Mouse (Mus musculus): ENCODE measurements around the gene 6030498E09Rik. TPM values are rescaled to one million over a fixed set of nuclear protein-coding genes. Genes with fewer than 3 reads are reported as not detected.

6030498E09Rik gene
- not detected in 2 replicates for polyA plus RNA-seq (2012; ENCODE audit: insufficient read depth, insufficient read length, low replicate concordance, missing spikeins)

DNA sequence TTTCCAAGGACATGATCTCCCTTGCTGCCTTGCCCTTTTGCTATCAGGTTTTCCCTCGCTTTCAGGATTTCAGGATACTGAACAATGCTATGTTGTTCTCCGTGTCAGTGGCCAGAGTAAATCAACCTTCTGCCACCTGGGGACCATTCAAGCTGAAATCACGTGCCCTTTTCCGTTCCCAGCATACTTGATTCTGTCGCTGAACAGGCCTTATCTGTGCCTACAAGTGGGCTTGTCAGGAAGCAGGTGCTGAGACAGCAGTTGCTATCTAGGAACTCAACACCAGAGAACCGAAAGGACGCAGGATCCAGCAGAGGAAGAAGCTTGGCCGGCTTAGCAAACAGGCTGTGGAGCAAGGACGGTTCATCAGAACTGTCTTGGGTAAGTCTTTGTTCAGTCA lies at the start of gene 6030498E09Rik:
Gene 6030498E09Rik, plus strand, starts transcription at position 194 of the 400 bp plus-strand sequence.
- TF ChIP-seq POLR2A (IDR thresholded peaks at IDR 0.05; ENCODE audit: insufficient read depth, low read depth, low read length) (no peak), CTCF (IDR thresholded peaks at IDR 0.05; ENCODE audit: insufficient read depth, low read depth, low read length) (no peak)
- WGBS, result 81% methylated on average over 9 of the region's 9 CpGs
- no peak within 1 kb of the TSS for H3K27ac ChIP-seq (ENCODE audit: insufficient read depth, low read depth, low read length)

DNA sequence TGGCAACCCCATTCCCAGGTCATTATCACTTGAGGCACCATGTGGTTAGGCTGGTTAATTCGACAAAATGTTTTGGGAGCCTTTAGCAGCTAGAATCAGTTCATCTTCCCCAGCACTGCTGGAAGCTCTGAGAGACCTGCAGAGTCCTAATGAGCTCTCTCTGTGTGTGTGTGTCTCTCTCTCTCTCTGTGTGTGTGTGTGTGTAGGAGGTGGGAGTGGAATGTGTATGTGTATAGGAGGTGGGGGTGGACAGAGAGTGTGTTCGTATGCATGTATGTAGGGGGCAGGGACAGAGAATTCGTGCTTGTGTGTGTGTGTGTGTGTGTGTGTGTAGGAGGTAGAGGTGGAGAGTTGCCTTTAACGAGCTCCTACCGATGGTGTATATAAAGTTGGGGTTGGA lies 42.4 kb upstream of the 6030498E09Rik start:
- Histone ChIP-seq H3K4me1 (ENCODE audit: control insufficient read depth, insufficient read depth, low read length) (peaks cover 6% of the 10 kb centered on the region; the same call in 1 of the 2 replicates), H3K27ac (ENCODE audit: insufficient read depth, low read depth, low read length) (no peak overlapping the region), H3K4me3 (ENCODE audit: insufficient read depth, low read depth, low read length) (no peak overlapping the region)
- TF ChIP-seq CTCF (IDR thresholded peaks at IDR 0.05; ENCODE audit: insufficient read depth, low read depth, low read length) (no peak), POLR2A (IDR thresholded peaks at IDR 0.05; ENCODE audit: insufficient read depth, low read depth, low read length) (no peak)
- 36% methylated on average over 5 of the region's 5 CpGs for WGBS

More for the DNA sequence above, at the start of gene 6030498E09Rik:
- no peak within 1 kb of the TSS for H3K4me3 ChIP-seq (ENCODE audit: insufficient read depth, low read depth, low read length)
- no peaks in the 10 kb centered on the region for H3K4me1 ChIP-seq (ENCODE audit: control insufficient read depth, insufficient read depth, low read length)

DNA sequence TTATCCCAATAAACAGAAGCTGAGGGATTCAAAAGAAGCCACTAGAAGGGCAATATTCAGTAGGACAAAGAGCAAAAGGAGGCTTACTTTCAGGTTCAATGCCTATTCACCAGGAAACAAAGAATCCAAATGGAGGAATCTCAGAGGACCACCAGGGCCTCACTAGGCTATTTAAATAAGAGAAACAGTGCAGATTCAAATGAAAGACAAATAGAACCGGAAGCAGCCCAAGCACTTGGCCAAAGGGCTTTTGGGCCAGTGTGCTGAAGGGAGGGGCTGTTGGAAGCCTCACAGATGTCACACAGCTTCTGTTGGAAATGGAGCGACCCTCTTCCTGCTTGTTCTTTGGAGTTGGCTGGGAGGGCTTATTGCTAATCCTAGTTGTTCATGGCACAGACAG lies 41.8 kb upstream of the 6030498E09Rik start:
- no peak for TF ChIP-seq POLR2A (IDR thresholded peaks at IDR 0.05; ENCODE audit: insufficient read depth, low read depth, low read length)
- no peak for TF ChIP-seq CTCF (IDR thresholded peaks at IDR 0.05; ENCODE audit: insufficient read depth, low read depth, low read length)
- Histone ChIP-seq H3K4me3 (ENCODE audit: insufficient read depth, low read depth, low read length) (no peak overlapping the region), H3K27ac (ENCODE audit: insufficient read depth, low read depth, low read length) (no peak overlapping the region), H3K4me1 (ENCODE audit: control insufficient read depth, insufficient read depth, low read length) (peaks cover 9% of the 10 kb centered on the region; the same call in 1 of the 2 replicates)
- 42% methylated on average over 2 of the region's 2 CpGs for WGBS

DNA sequence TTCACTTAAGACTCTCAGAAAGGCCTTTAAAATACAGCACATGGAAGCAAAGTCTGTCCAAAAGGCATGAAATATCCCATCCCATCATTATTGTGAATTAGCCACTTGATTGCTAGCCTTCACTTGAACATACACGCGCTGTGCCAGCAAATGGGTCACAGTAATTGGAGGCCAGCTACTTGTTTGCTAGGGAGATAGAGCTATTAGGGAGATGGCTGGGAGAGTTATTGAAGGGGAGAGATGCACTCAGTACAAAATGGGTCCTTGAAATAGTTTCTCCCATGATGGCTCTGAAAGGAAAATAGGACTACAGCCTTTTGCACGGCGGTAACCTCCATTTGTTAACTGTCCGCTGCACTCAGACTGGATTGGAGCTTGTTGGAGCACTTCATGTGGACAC lies 38.8 kb upstream of the 6030498E09Rik start:
- Histone ChIP-seq H3K4me3 (ENCODE audit: insufficient read depth, low read depth, low read length) (no peak overlapping the region), H3K27ac (ENCODE audit: insufficient read depth, low read depth, low read length) (no peak overlapping the region), H3K4me1 (ENCODE audit: control insufficient read depth, insufficient read depth, low read length) (peaks cover 9% of the 10 kb centered on the region; the same call in 1 of the 2 replicates)
- TF ChIP-seq CTCF (IDR thresholded peaks at IDR 0.05; ENCODE audit: insufficient read depth, low read depth, low read length) (no peak), POLR2A (IDR thresholded peaks at IDR 0.05; ENCODE audit: insufficient read depth, low read depth, low read length) (no peak)
- WGBS, result 66% methylated on average over 5 of the region's 5 CpGs

DNA sequence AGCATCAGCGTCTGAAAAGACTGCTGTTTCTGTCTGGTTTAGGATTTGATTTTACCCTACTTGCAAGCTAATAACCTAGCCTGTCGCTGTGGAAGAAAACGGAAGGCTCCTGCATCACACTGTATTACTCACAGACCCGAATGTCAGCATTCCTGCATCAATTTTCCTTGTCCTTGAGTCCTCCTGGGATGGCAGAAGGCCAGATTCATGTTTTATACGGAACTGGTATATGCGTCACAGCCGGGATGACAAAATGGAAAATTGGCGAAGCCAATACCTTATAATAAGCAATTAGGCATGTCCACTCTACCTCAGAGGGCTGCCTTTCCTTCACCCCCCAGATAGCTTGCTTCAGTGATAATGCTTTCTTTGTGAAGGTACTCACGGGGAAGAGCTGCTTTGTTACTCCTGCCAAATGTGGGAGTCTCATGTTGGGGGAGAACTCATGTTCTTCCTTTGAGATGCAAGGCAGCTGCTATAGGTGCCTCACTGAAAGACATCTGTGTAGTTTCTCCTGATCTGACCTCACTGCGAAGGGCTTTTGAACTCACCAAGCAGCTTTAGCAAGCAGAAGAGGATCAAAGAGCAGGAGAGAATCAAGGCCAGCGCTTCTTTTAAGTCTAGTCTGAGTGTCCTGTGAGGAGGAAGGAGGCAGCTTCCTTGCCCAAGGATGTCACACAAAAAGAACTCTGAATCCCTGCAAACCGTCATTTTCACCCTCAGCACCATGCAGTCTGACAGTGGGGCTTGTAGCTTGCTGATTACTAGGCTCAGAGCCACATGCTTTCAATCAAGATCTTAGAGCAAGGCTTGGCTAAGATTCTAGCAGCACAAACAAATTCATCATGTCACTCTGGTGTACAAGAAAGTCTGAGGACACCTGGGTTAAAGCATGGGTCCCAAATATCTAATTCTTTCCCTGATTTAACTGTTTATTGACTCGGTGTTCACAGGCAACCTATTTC lies 37.3 kb upstream of the 6030498E09Rik start:
- TF ChIP-seq POLR2A (IDR thresholded peaks at IDR 0.05; ENCODE audit: insufficient read depth, low read depth, low read length) (no peak), CTCF (IDR thresholded peaks at IDR 0.05; ENCODE audit: insufficient read depth, low read depth, low read length) (no peak)
- Histone ChIP-seq H3K4me1 (ENCODE audit: control insufficient read depth, insufficient read depth, low read length) (peaks cover 9% of the 10 kb centered on the region; the same call in 1 of the 2 replicates), H3K4me3 (ENCODE audit: insufficient read depth, low read depth, low read length) (no peak overlapping the region), H3K27ac (ENCODE audit: insufficient read depth, low read depth, low read length) (no peak overlapping the region)
- WGBS, result 47% methylated on average over 13 of the region's 13 CpGs

DNA sequence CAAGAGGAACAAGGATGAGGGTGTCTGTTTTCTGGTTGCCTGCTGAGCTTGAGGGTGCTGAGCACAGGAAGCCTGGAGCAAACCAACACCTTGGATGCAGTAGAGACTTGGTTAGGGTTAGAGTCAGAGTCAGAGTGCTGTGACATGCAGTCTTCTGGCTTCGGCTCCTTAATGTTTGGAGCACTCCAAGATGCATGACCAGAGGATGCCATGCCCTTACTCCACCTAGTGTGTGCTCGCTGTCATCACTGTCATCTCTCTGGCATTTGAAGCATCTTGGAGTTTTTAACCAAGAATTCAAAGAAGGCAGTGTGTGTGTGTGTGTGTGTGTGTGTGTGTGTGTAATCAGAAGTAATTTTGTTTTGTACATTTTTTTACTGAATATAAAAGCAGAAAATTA lies 1.0 kb upstream of the 6030498E09Rik start:
- Histone ChIP-seq H3K4me1 (ENCODE audit: control insufficient read depth, insufficient read depth, low read length) (no peaks in the 10 kb centered on the region), H3K4me3 (ENCODE audit: insufficient read depth, low read depth, low read length) (no peak overlapping the region), H3K27ac (ENCODE audit: insufficient read depth, low read depth, low read length) (no peak overlapping the region)
- 84% methylated on average over 2 of the region's 2 CpGs for WGBS
- TF ChIP-seq POLR2A (IDR thresholded peaks at IDR 0.05; ENCODE audit: insufficient read depth, low read depth, low read length) (no peak), CTCF (IDR thresholded peaks at IDR 0.05; ENCODE audit: insufficient read depth, low read depth, low read length) (no peak)

DNA sequence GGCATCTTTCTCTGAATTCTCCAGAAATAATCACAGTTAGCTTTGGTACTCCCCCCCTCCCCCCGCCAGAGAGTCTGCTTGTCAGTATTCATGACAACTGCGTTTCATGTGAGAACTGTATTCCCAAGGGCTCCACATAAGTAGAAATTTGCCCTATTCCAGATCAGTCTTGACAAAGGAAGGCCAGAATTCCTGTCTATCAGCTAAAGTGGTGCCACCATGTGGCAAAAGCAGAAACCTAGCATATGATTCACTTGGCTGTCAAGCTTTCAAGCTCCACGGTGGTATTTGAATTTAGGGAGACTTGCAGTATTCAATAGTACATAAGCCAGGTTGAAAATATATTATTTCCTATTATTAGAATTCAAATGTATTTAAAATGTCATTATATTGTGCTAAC lies 585 bp upstream of the 6030498E09Rik start:
- 22% methylated on average over 3 of the region's 3 CpGs for WGBS
- TF ChIP-seq POLR2A (IDR thresholded peaks at IDR 0.05; ENCODE audit: insufficient read depth, low read depth, low read length), result no peak
- no peak for TF ChIP-seq CTCF (IDR thresholded peaks at IDR 0.05; ENCODE audit: insufficient read depth, low read depth, low read length)
- H3K4me1 ChIP-seq (ENCODE audit: control insufficient read depth, insufficient read depth, low read length), result no peaks in the 10 kb centered on the region
- no peak overlapping the region for H3K27ac ChIP-seq (ENCODE audit: insufficient read depth, low read depth, low read length)
- no peak overlapping the region for H3K4me3 ChIP-seq (ENCODE audit: insufficient read depth, low read depth, low read length)

DNA sequence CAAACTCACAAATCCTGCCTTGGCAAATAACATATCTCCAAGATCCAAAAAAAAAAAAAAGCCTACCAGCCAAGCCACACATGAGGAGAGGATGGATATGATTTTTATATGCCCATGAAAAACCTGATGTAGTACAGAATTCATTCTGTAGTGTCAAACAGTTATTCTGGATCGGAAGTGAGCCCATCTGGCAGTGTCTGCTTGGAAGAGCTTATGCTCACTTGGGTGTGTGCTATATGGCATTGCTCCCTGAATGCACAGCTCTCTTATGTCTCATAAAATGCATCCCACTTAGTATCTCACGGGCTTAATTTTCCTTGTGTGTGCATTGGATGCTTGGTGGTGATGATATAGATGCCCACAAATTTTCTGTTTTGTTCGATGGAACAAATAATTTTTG lies 21.9 kb downstream of the 6030498E09Rik start:
- 71% methylated on average over 3 of the region's 3 CpGs for WGBS
- Histone ChIP-seq H3K4me1 (ENCODE audit: control insufficient read depth, insufficient read depth, low read length) (no peaks in the 10 kb centered on the region), H3K27ac (ENCODE audit: insufficient read depth, low read depth, low read length) (no peak overlapping the region), H3K4me3 (ENCODE audit: insufficient read depth, low read depth, low read length) (no peak overlapping the region)
- no peak for TF ChIP-seq POLR2A (IDR thresholded peaks at IDR 0.05; ENCODE audit: insufficient read depth, low read depth, low read length)
- no peak for TF ChIP-seq CTCF (IDR thresholded peaks at IDR 0.05; ENCODE audit: insufficient read depth, low read depth, low read length)

DNA sequence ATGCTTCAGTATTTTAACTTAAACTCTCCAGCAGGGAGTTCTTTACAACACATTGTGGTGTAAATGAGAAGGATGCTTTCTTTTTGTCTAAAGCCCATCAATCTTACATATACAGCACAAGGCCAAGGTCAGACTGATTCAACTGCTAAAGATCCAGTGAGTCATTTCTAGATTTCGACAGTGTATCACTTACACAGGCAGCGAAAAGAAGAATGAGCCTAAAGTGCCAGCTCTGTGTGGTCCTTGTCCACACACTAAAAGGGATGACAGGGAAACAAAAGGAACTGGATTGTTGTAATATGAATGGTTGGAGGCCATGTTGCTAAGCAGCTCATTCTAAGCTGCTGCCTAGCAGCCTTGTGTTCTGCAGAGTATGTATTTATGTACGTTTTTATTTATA lies 41.5 kb downstream of the 6030498E09Rik start:
- Histone ChIP-seq H3K27ac (ENCODE audit: insufficient read depth, low read depth, low read length) (no peak overlapping the region), H3K4me1 (ENCODE audit: control insufficient read depth, insufficient read depth, low read length) (no peaks in the 10 kb centered on the region), H3K4me3 (ENCODE audit: insufficient read depth, low read depth, low read length) (no peak overlapping the region)
- WGBS, result 79% methylated on average over 3 of the region's 3 CpGs
- no peak for TF ChIP-seq CTCF (IDR thresholded peaks at IDR 0.05; ENCODE audit: insufficient read depth, low read depth, low read length)
- no peak for TF ChIP-seq POLR2A (IDR thresholded peaks at IDR 0.05; ENCODE audit: insufficient read depth, low read depth, low read length)
